Mouse (Mus musculus) lung, postnatal 36 days (tissue): Measurements from ENCODE around the gene Themis2.
"Not testable (repeated sequence)": the region's sequence is repeated elsewhere in the genome, so short reads cannot be mapped to it uniquely, and the experiment has no call there.

Source experiments
- DNase-seq: peaks from one replicate; pipeline ENCODE4 v3.0.0; 2022; ENCODE audit warnings: mixed read lengths

The Themis2 gene

DNA sequence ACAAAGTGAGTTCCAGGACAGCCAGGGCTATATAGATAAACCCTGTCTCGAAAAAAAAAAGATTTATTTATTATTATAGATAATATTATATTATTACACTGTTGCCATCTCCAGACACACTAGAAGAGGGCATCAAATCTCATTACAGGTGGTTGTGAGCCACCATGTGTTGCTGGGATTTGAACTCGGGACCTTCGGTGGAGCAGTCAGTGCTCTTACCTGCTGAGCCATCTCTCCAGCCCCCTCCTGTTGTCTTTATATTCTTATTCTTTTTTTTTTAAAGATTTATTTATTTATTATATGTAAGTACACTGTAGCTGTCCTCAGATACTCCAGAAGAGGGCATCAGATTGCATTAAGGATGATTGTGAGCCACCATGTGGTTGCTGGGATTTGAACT is 2.5 kb upstream of the Themis2 start:
- not testable (repeated sequence) for DNase-seq

DNA sequence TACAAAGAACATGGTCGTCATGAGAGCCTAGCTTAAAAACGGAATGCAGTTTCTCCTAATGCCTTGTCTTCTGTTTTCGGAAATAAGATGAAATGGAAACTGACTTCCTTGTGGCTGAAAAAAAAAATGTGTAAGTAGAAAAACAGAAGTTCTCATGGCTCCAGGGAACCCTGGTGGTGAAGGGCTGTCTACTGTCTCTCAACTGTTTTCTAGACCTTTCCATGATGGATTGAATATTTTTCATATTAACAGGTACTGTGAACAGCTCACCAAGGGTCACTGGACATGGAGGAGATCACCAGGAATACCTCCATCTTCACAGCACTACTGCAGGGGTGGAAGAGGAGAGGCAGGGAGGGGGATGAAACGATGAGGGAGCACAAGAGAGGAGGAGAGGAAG is 1.8 kb upstream of the Themis2 start:
- no peak for DNase-seq

DNA sequence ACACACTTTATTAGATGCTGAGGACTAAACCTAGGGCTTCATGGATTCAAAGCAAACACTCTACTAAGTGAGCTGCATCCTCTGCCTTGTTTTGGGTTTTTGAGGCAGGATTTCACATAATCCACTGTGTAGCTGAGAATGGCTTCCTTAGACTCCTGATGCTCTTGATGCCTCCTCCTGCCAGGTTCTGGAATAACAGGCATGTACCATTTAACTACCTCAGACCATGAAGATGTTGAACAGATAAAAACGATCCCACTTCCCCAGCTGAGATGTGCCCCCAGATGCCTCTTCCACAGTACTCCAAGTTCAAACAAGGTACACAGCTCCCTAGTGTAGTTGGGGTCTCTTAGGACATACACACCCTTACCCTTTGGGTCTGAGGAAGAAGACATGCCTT is 1.3 kb upstream of the Themis2 start:
- no peak for DNase-seq

DNA sequence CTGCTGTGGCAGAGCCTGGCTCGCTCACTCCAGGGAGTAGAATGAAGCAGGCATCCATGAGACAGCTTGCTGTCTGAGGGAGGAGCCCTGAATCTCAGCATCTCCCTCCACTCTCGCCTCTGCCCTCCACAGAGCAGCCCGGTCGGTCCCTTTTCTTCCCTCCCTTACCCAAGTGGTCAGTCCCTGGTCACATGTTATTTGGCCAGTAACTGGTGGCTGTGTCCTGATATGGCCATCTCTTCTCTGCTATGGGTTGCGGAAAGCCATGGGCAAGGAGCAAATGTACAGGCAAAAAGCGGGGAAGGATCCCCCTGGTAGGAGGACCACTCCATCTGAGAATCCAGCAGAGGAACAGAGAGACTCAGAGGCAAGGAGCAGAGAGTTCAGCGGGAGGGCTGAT is 1.0 kb downstream of the Themis2 start:
- DNase-seq, result no peak

DNA sequence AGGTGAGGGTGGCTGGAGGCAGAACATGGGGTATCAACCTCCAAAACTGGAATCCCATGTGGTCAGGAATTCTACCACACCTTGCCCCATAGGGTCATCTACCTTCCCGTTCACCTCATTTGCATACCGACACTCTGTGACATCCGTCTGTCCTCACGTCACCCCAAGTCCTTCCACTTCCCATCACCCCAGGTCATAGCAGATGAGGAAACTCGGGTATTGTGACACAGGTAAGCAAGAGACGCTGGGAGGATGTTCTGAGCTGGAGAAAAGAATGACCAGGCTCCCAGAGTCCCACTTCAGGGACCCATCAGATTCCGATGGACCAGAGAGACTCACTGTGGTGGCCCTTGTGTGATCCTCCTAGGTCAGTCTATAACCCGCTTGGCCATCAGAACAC is 1.4 kb downstream of the Themis2 start:
- DNase-seq, result peak; percentile 67

DNA sequence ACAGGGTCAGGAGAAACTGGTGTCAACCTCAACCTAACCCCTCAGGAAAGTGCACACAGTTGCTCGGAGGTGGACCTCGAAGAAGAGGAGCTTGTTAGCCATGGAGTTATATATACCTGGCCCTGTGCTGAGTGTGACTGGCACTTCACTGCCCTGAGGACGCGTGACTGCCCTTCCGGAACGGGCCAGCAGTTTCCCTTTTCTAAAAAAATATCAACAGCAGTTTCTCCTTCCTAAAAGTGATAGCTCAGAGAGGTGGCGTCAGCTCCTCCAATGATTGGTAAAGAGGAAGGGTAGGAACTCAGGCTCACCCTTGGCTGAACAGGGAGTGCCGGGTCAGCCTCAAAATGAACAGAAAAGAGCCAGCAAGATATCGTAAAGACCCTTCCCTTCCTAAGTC is 2.2 kb downstream of the Themis2 start:
- DNase-seq, result peak; percentile 64

DNA sequence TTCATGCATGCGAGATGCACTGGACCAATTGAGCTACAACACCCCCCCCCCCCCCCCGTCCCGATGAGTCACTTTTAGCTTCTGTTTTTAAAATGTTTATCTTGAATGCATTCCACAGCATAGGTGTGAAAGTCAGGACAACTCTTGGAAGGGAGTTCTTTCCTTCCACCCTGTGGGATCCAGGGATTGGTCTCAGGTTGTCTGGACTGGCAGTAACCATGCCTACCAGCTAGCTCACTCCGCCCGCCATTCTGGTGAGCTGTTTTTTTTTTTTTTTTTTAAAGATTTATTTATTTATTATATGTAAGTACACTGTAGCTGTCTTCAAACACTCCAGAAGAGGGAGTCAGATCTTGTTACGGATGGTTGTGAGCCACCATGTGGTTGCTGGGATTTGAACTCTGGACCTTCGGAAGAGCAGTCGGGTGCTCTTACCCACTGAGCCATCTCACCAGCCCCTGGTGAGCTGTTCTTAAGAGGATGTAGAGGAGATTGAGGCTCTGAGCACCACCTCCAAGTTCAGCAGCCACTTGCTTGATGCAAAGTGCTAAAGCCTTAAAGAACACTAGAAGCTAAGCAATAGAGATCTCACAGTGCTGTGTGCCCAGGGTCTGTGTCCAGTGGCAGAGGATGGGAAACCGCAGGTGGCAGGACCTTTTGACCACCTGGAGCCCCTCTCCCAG is 2.7 kb downstream of the Themis2 start:
- DNase-seq, result not testable (repeated sequence)

DNA sequence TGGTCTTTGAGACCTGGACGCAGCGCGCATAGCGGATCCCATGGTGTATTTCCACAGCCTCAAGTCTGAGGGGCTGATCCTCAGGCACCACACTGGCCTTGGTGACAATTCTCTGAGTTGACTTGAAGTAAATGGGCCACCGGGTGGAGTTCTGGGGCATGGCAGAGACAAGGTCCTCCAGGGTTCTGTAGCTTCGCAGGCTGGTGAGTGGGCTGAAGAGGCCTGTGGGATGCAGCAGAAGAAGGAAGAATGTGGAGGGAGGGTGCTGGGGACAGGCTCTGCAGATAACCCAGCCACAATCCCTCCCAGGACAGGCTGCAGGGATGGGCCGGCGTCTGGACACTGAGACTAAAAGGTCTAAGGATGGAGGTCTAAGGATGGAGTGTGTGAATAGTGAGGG is 6.5 kb downstream of the Themis2 start:
- no peak for DNase-seq

DNA sequence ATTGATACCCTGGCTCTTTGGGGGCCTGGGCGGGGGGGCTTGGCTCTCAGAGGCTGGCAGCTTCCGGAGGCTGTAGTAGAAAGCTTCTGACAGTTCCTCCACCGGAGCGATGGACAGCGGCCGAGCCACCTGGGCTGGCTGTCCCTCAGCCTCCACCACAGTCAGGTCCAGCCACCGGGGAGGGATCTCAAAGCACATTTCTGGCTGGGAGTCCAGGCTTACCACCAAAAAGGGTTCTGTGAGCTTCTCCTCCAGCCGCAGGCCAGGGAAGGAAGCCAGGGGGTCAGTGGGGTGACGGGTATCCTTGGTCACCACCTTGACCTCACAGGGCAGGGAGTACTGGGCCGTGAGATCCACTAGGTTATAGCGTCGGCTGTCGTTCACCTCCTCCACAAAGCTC is 11.0 kb downstream of the Themis2 start:
- no peak for DNase-seq

DNA sequence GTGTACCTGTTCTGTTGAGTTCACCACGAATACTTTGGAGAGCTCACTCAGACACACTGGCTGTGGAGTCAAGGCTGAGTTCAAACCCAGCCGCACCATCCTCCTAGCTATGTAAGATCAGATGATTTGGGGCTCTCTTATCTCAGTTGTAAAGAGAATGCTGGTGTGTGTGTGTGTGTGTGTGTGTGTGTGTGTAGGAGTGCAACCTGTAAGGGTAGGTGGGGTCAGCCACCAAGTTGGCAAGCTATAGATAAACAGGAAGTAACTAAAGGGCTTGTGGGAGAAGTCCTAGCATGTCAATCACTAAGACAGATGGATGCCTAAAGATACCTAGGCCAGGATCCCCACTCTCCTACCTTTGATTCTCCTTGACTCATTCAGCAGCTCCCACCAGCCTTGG is 12.5 kb downstream of the Themis2 start:
- no peak for DNase-seq

DNA sequence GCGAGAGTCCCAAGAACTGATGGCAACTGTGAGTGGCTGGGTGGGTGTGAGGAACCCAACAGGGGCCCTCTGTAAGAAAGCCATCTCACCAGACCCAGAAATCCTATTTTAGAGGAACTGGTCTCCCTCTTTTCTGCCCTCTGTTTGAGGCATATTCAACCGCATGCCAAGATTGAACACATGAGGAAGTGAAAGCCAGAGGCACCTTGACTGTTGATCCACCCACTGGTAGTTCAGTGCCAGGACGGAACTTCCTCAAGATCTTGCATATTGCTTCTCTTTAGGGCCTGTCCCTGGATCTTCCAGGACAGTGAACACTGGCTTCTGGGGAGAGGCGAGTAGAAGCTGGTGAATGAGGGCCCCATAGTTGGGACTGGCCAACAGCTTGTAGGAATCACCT is 15.9 kb downstream of the Themis2 start:
- DNase-seq, result peak; percentile 74

DNA sequence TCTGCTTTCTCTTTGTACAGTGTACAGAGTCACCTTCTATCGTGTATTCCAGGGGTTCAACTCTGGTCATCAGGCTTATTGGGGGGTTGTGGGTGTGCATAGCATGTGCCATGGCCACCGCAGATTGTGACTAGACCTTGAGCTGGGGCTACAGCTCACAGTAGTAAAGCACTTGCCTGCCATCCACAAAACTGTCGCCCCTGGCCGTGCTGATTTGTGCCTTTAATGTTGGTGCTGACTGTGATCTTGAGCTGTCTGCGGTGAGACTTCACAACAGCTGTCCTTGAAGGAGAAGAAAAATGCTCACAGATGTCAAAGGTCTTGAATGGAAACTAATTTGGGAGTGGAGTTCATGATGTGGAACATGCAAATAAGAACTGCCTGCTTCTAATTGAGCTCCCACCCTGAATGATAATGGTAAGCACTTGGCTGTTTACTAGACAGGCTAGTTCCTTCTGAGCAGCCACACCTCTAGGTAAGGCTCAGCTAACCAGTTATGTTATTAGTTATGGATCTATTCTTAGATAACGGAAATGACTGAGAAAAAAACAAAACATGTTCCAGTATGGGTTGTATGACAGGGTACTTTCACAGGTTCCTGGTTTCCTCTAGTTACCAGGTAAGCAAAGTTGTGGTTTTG is 17.5 kb downstream of the Themis2 start:
- no peak for DNase-seq

DNA sequence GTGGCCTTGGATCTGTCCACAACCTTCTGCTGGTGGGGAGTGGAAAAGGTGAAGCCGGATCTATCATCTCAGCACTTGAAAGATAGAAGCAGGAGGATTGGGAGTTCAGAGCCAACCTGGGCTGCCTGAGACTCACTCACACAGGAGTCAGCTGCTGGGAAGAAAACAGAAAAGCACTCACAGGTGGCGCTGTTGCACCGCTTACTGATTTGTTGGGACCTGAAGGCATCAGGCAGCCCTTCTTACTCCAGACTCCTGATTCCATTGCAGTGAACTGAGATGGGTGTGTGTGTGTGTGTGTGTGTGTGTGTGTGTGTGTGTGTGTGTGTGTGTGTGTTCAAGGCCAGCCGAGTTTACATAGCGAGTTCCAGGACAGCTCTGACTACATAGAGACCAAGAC is 19.4 kb downstream of the Themis2 start:
- DNase-seq, result peak; percentile 88

DNA sequence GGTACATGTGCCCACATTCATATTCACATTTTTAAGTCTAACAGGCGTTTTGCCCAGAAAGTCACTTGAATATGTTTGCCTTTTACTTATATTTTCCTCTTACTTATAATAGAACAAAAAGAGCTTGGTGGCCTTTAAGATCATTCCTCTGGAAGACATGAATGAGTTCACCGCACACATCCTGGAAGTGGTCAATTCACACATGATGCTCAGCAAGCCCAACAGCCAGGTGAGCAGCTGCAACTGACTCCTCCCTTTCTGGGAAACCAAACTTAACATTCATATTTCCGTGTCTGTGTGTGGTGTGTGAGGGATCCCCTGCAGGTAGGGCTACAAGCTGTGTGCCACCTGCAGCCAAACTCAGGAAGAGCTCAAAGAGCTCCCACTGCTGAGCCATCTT is 21.3 kb downstream of the Themis2 start:
- DNase-seq, result no peak

DNA sequence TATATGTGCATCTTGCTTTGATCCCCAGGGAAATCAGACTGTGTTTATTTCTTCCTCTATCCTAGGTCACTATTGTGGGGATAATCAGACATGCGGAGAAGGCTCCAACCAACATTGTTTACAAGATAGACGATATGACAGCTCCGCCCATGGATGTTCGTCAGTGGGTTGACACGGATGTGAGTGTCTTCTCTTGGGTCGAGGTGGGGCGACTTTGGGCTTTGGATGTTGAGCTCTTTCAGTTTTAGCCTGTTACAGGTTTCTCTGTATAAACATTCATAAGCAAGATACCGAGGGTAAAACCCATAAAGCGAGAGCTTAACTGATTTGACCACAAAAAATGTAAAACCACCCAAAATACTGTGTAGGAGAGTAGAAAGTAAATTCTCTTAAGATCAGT is 24.4 kb downstream of the Themis2 start:
- DNase-seq, result no peak

DNA sequence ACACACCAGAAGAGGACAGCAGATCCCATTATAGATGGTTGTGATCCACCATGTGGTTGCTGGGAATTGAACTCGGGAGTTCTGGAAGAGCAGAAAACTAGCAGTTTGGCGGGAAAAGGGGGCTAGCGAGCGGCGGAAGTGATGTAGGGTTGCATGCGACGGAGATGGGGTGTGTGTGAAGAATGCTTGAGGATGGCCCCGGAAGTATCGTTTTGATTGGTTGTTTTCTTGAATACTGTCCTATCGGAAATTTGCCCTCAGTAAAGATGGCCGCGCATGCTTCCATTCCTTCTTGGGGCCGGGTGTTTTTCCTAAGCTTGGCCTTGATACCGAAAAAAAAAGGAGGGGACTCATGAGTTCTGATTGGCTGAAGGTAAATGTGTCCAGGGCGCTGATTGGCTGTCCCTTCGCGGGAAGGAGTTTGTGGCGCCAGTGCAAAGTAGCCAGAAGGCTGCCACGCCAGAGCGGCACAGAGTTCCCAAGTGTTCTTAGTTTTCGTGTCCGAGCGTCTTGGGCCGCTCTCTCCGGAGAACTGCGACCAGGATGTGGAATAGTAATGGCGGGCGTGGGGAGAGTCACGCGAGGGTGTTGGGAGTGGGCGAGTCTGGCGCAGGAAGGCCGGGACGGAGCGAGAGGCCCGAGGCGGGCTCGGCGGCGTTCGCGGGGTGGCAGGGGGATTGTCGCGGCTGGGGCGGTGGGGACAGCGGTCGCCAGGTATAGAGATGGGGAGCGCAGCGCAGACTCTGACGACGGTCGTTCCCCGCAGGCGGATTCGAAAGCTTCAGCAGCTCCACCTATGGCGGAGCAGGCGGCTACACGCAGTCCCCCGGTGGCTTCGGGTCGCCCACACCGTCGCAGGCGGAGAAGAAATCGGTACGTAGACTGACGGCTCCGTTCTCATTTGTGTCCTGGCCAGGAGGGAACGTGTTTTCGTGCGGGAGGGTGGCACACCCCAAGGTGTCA is 28.0 kb downstream of the Themis2 start, which contains the start of gene Rpa2:
Rpa2 (plus strand) TSS at position 419 of the 963 bp plus-strand sequence.
- peak; percentile 100 for DNase-seq

DNA sequence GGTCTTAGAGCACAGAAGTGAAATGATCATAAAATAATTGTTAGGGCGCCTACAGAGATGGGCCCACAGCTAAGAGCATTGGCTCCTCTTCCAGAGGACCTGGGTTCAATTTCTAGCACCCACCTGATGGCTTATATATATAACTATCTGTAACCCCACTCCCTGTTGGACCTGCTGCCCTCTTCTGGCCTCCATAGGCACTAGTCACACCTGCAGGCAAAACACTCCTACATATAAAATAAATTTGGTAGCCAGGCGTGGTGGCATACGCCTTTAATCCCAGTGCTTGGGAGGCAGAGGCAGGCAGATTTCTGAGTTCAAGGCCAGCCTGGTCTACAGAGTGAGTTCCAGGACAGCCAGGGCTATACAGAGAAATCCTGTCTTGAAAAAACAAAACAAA is 33.1 kb downstream of the Themis2 start:
- DNase-seq, result not testable (repeated sequence)

DNA sequence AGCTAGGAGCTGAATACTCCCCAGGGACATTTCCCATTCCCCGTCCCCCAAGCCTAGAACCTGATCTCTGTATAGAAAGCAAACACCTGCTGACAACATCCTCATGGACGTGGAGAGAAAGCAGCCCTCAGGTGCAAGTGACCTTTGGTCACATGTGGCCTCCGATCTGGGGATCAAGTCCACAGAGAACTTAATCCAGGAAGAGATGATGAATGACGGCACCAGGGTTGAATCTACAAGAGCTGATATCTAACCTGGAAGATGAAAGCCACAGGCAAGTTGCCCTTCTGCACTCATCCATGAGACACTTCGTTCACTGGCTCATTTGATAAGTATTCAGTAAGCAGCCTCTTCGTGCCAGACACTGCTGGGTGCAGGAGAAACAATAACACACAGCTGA is 33.6 kb downstream of the Themis2 start:
- no peak for DNase-seq

DNA sequence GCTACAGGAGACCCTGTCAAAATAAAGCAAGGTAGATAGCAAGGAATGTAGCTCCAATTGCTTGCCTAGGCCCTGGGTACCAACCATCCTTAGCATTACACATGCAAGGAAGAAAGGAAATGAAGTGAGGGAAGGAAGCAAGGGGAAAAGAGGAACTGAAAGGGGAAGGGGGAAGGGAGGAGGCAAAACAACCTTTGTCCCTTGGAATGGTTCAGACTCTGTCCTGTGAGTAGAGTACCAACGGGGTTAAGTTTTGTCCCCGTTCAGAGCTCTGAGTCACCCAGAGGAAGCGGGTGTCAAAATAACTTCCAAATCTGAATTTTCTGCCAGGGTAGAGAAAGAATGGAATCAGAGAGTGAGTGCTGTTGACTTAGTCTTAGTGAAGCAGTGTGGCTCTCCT is 35.9 kb downstream of the Themis2 start:
- peak; percentile 32 for DNase-seq

DNA sequence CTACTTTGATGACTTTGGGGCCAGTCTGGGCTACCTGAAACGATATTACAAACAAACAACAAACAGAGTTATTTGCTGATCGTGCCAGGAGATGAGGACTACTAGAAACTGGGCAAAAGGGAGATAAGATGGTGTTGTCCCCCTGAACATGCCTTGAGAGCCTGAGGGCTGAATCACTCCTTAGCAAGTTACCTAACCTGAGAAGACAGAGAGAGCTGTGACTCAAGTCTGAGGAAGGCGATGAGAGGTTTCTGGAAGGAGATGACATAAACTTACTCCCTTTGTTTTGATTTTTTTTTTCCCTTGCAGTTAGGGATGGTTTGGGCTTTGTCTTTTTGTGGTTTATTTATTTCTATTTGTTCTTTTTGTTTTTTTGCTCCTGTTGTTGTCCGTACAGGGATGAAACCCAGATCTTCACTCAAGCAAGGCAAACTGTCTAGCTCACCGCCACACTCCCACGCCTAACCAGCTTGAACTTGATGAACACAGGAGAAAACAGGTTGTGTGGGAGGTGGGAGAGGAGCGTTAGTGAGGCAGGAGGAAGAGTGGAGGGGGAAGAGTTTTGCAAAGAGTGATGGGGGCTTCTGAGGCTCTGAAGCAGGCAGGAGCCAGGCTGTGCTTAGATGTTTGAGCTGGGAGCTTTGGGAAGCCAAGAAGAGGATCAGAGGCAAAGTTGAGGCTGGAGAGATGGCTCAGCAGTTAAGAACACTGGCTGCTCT is 38.4 kb downstream of the Themis2 start:
- DNase-seq, result no peak

DNA sequence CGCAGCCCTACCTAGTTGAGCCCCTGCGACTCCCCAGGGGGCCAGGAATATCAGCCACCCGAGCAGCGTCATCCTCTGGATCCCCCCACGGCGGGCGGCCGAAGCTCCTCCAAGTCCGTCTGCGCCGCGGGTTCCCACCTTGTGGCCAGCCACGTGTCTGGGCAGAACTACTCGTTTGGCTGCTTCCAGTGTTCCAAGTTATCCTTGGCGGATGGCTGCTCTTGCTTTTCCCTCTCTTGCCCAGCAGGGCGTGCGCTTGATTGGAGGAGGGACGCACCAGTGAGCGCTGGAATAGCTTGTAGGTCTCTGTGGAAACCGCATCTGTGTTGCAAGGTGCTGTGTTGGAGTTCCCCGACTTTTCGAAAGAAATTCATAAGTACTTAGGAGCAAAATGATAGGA is 39.2 kb downstream of the Themis2 start, which contains the start of gene Smpdl3b:
Smpdl3b (minus strand) TSS at position 279 of the 400 bp plus-strand sequence.
- peak; percentile 84 for DNase-seq

DNA sequence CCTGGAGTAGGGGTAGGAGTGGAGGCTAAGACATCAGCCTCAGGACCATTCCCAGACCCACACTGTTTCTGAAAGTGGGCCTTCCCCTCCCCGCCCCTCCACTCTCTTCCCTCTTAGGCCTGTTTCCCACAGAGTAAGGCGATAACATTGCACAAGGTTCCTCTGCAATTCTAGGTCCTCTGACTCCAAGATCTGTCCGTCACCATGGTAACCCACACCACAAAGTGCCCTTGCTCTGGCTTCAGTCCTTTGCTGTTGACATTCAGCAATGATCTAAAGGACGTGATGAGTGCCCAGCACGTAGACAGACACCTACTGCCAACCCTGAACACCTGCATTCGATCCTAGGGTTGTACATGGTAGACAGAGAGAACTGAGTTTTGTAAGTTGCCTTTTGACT is 43.2 kb downstream of the Themis2 start:
- peak; percentile 65 for DNase-seq
